Mouse (Mus musculus): ENCODE measurements around the gene Syt12. TPM values are rescaled to one million over a fixed set of nuclear protein-coding genes. Genes with fewer than 3 reads are reported as not detected.

The Syt12 gene
- polyA plus RNA-seq, 1 experiment from 2014 or later: not detected

DNA sequence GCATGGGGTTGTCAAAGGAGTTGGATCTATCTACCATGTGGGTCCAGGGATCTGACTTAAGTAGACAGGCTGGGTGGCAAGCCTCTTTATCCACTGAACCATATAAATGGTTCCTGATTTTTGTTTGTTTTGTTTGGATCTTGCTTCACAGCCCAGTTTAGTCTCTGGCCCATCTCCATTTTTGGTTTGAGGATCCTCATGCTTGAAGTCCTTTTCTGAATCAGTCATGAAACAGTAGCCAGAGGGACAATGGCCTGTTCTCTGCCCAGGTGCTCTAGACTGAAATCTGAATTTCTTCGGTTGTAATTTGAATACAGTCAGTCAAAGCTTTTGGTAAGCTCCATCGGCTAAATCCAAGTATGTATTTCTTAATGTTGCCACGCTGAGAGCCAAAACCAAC, 54.7 kb downstream of the Syt12 start:
- Histone ChIP-seq H3K36me3 (ENCODE audit: inconsistent target) (no peaks in the 10 kb centered on the region; the same call in 1 of the 2 replicates), H3K4me3 (ENCODE audit: inconsistent target) (no peak overlapping the region), H3K79me2 (ENCODE audit: inconsistent target) (no peaks in the 10 kb centered on the region), H3K27ac (no peak overlapping the region)
- 90% methylated on average over 3 of the region's 3 CpGs for WGBS (ENCODE audit: missing documents)

DNA sequence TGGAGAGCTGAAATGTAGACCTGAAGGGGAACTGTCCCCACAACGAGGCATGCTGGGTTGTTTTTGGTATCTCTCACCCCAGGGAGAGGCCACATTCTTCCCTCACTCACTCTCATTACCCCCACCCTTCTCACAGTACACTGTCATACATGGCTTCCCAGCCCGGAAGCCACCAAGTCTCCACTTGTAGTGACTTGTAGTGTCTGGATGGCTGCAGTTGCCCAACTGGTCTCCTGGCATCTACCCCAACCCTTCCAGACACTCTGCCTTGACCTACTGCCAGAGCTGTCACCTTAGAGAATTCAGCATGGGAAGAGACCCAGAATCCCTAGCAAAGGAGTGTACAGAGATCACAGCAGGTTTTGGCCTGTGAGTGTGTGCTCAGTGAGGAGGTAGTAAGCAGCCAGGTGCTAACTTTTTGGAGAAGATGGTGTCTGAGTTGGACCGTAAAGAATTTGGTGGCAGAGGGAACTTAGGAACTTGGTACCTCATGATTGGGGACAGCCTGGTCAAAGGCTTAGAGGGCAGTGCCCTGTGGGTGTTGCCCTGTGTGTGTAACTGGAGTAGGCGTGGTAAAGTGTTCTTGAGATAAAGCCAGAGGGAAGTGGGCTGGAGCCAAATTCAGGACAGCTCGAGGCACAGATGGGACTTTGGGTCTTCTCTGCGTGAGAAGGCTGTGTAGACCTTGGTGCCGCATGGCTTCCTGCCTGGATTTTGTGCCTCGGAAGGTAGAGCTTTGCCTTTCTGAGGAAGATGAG, 56.9 kb downstream of the Syt12 start:
- no peak overlapping the region for H3K4me3 ChIP-seq (ENCODE audit: inconsistent target)
- no peaks in the 10 kb centered on the region for H3K36me3 ChIP-seq (ENCODE audit: inconsistent target)
- WGBS (ENCODE audit: missing documents): 75% methylated on average over 8 of the region's 8 CpGs

DNA sequence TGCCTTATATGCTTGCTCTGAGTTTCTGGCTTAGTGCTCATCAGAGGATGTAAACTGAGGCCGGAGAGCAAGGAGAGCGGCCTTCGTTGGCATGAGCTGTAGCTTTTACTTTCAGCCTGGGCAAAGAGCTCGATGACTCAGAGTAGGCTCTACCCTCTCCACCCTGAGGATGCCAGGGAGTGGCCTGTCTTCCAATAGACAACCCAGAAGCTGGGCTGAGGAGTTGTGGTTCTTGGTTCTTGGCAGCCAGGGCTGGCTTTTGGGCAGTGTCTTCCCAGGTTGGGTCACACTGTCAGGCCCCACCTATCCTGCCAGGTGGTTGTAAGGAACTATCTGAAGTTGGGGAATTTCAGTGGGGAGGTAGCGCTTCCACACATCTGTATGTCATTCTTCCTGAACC, 57.5 kb downstream of the Syt12 start:
- Histone ChIP-seq H3K27ac (no peak overlapping the region), H3K36me3 (ENCODE audit: inconsistent target) (no peaks in the 10 kb centered on the region), H3K79me2 (ENCODE audit: inconsistent target) (no peaks in the 10 kb centered on the region), H3K4me3 (ENCODE audit: inconsistent target) (no peak overlapping the region)
- WGBS (ENCODE audit: missing documents): 92% methylated on average over 5 of the region's 5 CpGs

More for the DNA sequence above, 56.9 kb downstream of the Syt12 start:
- no peak overlapping the region for H3K27ac ChIP-seq
- no peaks in the 10 kb centered on the region for H3K79me2 ChIP-seq (ENCODE audit: inconsistent target)

DNA sequence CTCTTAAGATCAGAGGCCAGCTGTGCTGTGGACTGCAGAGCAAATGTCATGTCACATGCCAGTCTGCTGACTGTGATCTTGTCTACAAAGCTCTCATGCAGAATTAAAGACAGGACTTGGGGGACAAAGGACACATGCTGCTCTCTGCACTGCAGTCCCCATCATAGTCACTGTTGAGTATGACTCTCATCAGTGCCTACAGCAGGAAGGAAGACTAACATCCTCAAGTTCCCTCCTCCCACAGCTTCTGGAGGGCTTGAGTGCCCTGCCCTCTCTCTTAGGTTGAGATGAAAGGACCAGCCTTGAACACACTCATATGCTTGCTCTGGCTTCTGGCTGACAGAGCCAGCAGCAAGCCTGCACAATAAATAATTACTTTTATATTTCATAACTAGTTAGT, 59.5 kb downstream of the Syt12 start:
- Histone ChIP-seq H3K27ac (no peak overlapping the region), H3K36me3 (ENCODE audit: inconsistent target) (no peaks in the 10 kb centered on the region), H3K4me3 (ENCODE audit: inconsistent target) (no peak overlapping the region), H3K79me2 (ENCODE audit: inconsistent target) (no peaks in the 10 kb centered on the region)

DNA sequence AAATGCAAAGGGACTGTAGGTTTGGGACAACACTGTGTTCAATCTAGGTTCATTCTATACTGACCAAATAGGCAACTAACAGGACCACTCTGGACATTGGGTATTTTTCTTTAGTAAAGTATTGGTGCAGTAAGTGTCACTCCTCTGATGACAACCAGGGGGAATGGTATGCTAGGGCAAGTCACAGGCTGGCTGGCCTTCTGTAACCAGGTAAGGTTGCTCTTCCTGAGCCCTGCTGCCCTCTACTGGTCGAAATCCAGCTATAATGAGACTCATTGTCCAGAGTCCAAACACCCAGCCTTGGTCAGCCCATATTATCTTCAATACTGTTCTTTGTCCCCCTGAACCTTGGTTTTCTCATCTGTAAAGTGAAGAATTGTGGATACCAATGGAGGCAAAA, 60.1 kb downstream of the Syt12 start:
- H3K79me2 ChIP-seq (ENCODE audit: inconsistent target): no peaks in the 10 kb centered on the region
- 0% methylated on average over 1 of the region's 1 CpGs for WGBS (ENCODE audit: missing documents)
- H3K27ac ChIP-seq: no peak overlapping the region
- no peaks in the 10 kb centered on the region for H3K36me3 ChIP-seq (ENCODE audit: inconsistent target)
- no peak overlapping the region for H3K4me3 ChIP-seq (ENCODE audit: inconsistent target)

DNA sequence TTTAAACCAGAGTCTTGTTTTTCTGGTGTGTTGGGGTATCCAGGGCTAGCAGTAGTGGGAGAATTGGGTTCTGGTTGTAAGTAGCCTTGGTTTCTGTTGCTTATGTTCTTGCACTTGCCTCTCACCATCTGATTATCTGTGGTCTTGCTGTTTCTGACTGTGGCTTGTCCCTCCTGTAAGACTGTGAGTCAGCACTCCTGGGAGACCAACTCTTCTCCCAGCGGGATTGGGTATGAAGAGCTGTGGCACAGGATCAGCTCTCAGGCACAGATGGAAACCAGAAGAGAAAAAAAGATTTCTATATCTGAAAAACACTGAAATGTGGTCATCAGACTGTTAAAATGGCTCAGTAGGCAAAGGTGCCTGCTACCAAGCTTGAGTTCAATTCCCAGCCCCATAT, 62.6 kb downstream of the Syt12 start:
- Histone ChIP-seq H3K36me3 (ENCODE audit: inconsistent target) (no peaks in the 10 kb centered on the region), H3K79me2 (ENCODE audit: inconsistent target) (no peaks in the 10 kb centered on the region), H3K27ac (no peak overlapping the region), H3K4me3 (ENCODE audit: inconsistent target) (no peak overlapping the region)
- WGBS (ENCODE audit: missing documents): 86% methylated on average over 1 of the region's 1 CpGs

DNA sequence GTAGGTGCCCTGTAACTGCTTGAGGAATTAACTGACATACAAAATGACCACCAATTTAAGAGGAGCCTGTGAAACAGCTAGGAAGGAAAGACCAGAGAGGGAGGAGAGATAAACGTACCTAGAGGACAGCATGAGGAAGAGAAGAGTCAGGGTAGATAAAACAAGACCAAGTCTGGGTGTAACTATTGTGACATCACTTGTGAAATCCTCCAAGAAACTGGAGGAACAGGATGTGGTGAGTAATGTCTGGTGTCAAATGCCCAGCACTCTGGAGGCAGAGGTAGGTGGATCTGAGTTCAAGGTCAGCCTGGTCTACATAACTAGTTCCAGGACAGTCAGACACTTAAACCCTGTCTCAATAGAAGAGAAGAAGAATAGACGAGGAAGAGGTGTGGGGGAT, 68.2 kb downstream of the Syt12 start:
- WGBS (ENCODE audit: missing documents): 6% methylated on average over 2 of the region's 2 CpGs
- no peaks in the 10 kb centered on the region for H3K79me2 ChIP-seq (ENCODE audit: inconsistent target)
- H3K36me3 ChIP-seq (ENCODE audit: inconsistent target): no peaks in the 10 kb centered on the region
- no peak overlapping the region for H3K4me3 ChIP-seq (ENCODE audit: inconsistent target)
- H3K27ac ChIP-seq: no peak overlapping the region

DNA sequence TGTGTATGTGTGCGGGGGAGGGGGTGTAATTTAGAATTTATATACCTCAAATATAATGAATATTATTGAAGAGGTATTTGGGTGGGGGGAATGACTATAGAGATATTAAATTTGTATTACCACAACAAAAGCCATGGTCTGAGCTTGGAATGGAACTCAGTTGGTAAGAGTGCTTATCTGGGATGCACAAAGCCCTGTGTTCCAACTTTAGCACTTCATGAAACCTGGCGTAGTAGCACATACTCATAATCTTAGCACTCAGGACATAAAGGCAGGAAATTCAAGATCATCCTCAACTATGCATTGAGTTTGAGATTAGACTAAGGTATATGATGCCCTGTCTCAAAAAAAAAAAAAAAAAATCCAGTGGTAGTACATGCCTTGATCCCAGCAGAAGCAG, 72.4 kb downstream of the Syt12 start:
- Histone ChIP-seq H3K79me2 (ENCODE audit: inconsistent target) (no peaks in the 10 kb centered on the region), H3K4me3 (ENCODE audit: inconsistent target) (no peak overlapping the region), H3K36me3 (ENCODE audit: inconsistent target) (no peaks in the 10 kb centered on the region), H3K27ac (no peak overlapping the region)
- WGBS (ENCODE audit: missing documents): 94% methylated on average over 2 of the region's 2 CpGs

DNA sequence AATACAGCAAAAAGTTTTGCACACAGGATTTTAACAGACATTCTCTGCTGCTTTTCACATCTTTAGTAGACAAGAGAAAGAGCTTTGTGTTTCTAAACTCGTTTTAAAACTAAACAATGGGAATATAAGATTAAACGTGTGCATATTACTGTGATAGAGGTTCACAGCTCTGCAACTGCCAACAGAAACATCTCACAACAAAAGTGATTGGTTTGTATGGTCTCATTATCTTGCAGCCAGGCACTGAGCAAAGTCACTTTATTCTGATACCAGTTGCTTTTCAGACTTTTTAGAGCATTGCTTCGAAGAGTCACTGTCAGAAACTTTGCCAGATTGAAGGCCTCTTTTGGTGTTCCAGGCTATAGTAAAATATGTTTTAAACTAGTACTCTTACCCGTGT, 78.3 kb downstream of the Syt12 start:
- no peaks in the 10 kb centered on the region for H3K36me3 ChIP-seq (ENCODE audit: inconsistent target)
- H3K27ac ChIP-seq: no peak overlapping the region
- no peak overlapping the region for H3K4me3 ChIP-seq (ENCODE audit: inconsistent target)
- H3K79me2 ChIP-seq (ENCODE audit: inconsistent target): peaks cover 24% of the 10 kb centered on the region
- 93% methylated on average over 4 of the region's 4 CpGs for WGBS (ENCODE audit: missing documents)

DNA sequence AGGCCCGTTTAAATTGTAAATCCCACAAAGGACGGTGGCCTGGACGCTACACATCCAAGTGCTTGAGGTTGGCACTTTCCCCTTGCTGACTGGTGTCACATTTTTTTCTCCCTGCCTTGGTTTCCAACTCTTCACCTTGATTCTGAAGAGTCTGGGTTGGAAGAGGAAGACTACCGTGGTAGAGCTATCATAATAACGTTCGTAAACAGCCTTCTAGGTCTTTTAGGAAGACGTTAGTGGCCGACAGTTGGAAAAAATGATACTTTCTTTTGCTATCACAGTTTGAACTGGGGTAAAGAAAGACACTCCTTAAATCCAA, 78.7 kb downstream of the Syt12 start:
- H3K4me3 ChIP-seq (ENCODE audit: inconsistent target): no peak overlapping the region
- no peaks in the 10 kb centered on the region for H3K36me3 ChIP-seq (ENCODE audit: inconsistent target)
- WGBS (ENCODE audit: missing documents): 73% methylated on average over 8 of the region's 8 CpGs
- peaks cover 28% of the 10 kb centered on the region for H3K79me2 ChIP-seq (ENCODE audit: inconsistent target)
- no peak overlapping the region for H3K27ac ChIP-seq

DNA sequence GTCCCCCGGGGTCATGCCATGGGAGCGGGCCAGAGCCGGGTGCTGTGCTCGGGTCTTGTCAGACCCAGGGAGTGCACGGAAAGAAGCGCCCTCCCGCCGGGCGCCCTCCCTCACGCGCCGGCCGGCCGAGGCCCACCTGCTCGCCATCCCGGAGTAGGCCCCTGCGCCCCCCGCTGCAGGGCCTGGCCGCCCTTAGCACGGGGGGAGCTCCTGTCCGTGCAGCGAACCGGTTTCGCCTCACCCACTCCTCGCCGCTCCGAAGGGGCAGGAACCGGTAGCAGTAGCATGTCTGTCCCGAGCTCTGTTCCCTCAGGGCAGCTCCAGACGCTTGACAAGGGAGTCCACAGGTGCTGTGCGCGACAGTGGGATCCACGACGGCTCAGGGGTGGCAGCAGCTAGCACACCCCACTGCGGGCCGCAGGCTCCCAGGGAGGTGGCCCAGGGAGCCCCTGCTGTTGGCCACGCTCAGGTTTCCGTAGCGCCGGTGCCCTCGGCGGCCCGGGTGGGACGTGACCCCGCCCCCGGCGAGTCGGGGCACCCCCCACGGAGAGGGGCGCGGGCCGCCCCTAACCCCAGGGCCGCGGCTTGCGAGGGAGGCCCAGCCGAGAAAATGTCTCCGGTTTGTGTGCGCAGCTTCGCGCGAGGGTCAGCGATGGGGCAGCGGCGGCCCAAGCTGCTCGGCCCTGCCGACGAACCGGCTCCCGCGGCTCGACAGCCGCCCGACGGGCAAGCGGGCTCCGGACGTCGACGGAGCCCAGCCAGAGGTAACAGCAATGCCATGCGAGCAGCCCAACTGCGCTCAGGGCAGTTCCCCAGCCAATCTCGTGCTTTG, 79.2 kb downstream of the Syt12 start, which contains the start of gene Kdm2a:
Gene Kdm2a (minus strand): TSS at position 488 of the 832 bp plus-strand sequence.
- Histone ChIP-seq H3K4me3 (ENCODE audit: inconsistent target) (peak within 1 kb of the TSS; percentile 23; the same call in 1 of the 2 replicates), H3K27ac (no peak within 1 kb of the TSS), H3K36me3 (ENCODE audit: inconsistent target) (no peaks in the 10 kb centered on the region), H3K79me2 (ENCODE audit: inconsistent target) (peaks cover 34% of the 10 kb centered on the region)
- WGBS (ENCODE audit: missing documents): 13% methylated on average over 80 of the region's 82 CpGs

DNA sequence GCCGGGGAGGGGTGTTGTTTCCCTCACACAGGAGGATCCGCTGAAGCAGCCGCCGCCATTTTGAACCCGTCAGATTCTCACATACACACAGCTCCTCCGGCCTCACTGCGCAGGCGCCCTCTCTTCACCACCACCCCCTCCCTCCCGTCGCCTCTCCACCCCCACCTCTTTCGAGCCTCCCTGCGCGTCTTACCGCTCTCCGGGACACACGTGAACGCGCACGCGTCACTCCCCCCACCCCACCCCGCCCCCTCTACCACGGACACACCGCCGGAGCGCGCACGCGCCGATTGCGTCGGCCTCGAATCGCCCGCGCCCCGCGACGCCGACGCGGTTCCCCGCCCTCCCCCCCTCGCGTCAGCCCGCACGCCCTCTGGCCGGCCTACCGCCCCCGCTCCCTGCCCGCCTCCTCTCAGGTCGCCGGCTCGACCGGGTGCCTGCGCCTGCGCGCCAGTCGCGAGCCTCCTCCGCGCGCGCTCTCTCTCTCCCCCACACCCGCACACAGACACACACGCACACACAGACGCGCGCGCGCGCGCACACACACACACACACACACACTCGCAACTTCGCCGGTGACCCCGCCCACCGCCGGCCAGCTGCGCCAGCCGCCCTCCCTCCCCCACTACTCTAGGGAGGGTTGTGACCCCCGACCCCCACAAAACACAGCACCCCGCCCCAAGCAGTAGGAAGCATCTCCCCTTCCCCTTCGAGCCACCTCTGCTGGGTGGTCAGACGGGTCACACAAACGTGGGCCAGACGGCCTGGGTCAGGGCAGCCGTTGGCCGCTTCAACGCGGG, 80.0 kb downstream of the Syt12 start:
- Histone ChIP-seq H3K4me3 (ENCODE audit: inconsistent target) (peak overlapping the region; percentile 79), H3K36me3 (ENCODE audit: inconsistent target) (no peaks in the 10 kb centered on the region), H3K79me2 (ENCODE audit: inconsistent target) (peaks cover 42% of the 10 kb centered on the region), H3K27ac (peak overlapping the region; percentile 70)
- WGBS (ENCODE audit: missing documents): 1% methylated on average over 36 of the region's 90 CpGs

DNA sequence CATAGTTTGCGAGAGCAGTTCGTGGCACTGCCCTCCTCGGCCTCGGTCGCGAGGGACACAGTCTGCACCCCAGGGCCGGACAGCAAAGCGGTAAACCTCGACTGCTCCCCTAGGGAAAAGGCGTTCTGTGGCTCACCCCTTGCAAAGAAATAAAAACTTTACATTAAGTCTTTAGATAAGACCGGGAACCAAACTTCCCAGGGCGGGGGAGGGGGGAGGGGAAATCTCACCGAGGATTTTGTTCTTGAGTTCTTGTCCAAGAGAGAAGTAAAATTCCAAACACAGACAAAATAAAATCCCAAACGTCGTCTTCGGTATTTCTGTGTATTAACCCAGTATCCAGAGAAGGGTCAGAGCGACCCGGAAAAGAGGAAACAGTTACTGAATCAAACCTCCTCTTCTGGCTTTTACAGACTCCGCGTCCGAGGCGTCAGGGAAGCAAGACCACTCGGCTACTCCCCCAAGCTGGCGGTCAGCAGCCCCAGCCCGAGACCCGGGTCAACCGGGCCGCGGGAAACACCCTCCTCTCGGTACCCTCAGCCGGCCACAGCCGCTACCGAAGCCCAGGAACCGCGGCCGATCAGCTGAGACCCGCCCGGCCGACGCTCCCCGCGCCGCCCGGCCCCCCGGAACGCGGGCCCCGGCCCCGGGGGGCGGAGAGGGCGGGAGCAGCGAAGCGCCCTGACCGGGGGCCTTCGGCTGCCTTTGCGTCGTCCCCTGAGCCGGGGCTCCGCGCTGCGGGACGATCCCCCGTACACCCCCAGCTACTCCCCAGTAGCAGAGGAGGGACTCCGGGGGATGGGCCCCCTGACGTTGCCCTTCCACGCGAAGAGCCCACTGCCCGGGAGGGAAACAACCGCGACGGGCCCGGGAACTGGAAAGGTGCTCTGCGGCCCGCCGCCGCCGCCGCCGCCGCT, 80.9 kb downstream of the Syt12 start:
- peak overlapping the region; percentile 70 for H3K27ac ChIP-seq
- peak overlapping the region; percentile 79 for H3K4me3 ChIP-seq (ENCODE audit: inconsistent target)
- H3K36me3 ChIP-seq (ENCODE audit: inconsistent target): no peaks in the 10 kb centered on the region
- H3K79me2 ChIP-seq (ENCODE audit: inconsistent target): peaks cover 51% of the 10 kb centered on the region
- 2% methylated on average over 79 of the region's 80 CpGs for WGBS (ENCODE audit: missing documents)

All from macrophage (primary cell).